Mouse (Mus musculus): ENCODE data around the gene Efcab2. TPM values are rescaled to one million over a fixed set of nuclear protein-coding genes. Genes with fewer than 3 reads are reported as not detected.
"Not testable (repeated sequence)": the region's sequence is repeated elsewhere in the genome, so short reads cannot be mapped to it uniquely, and the experiment has no call there.

Efcab2 gene
- polyA plus RNA-seq, 1 experiment: 0.49 TPM

DNA sequence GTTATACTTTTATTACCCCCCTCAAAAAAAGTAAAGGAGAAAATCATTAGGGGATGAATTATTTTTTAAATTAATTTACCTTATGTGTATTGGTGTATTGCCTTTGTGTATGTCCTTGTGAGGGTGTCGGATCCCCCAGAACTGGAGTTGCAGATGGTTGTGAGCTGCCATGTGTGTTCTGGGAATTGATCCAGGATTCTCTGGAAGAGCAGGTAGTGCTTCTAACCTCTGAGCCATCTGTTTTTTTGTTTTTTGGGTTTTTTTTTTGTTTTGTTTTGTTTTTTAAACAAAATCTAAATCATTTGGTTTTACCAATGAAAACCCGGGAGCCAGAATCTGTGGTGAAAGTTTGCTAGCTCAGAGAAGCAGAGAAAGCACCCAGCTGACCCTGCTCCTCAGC lies 1.8 kb downstream of the Efcab2 start:
- H3K4me3 ChIP-seq (ENCODE audit: control insufficient read depth, insufficient read depth, low read length): no peak overlapping the region

DNA sequence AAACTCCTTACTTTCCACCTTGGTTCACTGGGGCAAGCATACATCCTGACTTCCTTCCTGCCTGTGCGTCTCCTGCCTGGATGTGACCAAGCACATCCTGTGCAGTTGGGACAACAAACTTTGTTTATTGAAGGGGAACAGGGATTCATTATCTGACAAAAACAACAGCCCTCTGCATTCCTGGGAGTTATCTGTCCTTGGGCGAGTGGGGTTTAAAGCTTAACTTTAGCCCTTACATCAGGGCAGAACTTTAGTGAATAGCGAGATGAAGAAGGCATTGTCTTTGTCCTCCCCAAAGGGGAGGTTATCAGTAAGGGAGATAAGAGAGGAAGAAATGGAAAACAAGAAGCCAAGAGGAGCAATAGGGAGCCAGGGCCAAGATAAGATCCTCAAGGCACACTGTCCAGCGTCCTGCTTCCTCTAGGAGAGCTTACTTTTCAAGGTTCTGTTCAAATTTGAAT lies 3.0 kb downstream of the Efcab2 start:
- Histone ChIP-seq H3K27me3 (ENCODE audit: control insufficient read depth, insufficient read depth, low read length) (no peaks in the 10 kb centered on the region), H3K27ac (ENCODE audit: control insufficient read depth, insufficient read depth, low read length) (no peak overlapping the region), H3K36me3 (ENCODE audit: control insufficient read depth, insufficient read depth, low read length) (no peaks in the 10 kb centered on the region), H3K4me1 (replicated peaks; ENCODE audit: control insufficient read depth, insufficient read depth, low read length) (no peaks in the 10 kb centered on the region), H3K4me3 (ENCODE audit: control insufficient read depth, insufficient read depth, low read length) (no peak overlapping the region)
- WGBS: 88% methylated on average over 4 of the region's 4 CpGs
- no peak for DNase-seq
- TF ChIP-seq CTCF (IDR thresholded peaks at IDR 0.05; ENCODE audit: borderline replicate concordance, control insufficient read depth, extremely low read depth, insufficient read depth, low read length, poor library complexity): no peak
- no peak for TF ChIP-seq POLR2A (IDR thresholded peaks at IDR 0.05; ENCODE audit: control insufficient read depth, extremely low read depth, insufficient read depth, low read length, poor library complexity)

More for the DNA sequence above, 1.8 kb downstream of the Efcab2 start:
- no peak for TF ChIP-seq POLR2A (IDR thresholded peaks at IDR 0.05; ENCODE audit: control insufficient read depth, extremely low read depth, insufficient read depth, low read length, poor library complexity)
- no peak for DNase-seq
- H3K27me3 ChIP-seq (ENCODE audit: control insufficient read depth, insufficient read depth, low read length): no peaks in the 10 kb centered on the region
- H3K4me1 ChIP-seq (replicated peaks; ENCODE audit: control insufficient read depth, insufficient read depth, low read length): no peaks in the 10 kb centered on the region
- WGBS: 92% methylated on average over 2 of the region's 2 CpGs
- H3K36me3 ChIP-seq (ENCODE audit: control insufficient read depth, insufficient read depth, low read length): no peaks in the 10 kb centered on the region
- no peak overlapping the region for H3K27ac ChIP-seq (ENCODE audit: control insufficient read depth, insufficient read depth, low read length)

DNA sequence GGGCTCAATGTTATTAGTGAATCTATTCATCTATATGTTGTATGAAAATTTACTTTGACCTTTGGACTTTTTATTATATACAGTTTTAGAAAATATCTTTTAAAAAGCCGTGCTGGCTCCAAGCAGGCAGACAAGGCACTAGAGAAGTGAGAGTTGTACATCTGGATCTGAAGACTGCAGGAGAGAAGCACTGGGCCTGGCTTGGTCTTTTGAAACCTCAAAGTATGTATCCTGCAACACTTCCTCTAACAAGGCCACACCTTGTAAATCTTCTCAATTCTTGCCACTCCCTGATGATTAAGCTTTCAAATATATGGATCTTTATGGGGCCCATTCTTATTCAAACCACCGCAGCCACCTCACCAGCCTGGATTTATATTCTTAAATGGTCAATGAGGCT lies 7.5 kb downstream of the Efcab2 start:
- 96% methylated on average over 2 of the region's 2 CpGs for WGBS
- H3K27me3 ChIP-seq (ENCODE audit: control insufficient read depth, insufficient read depth, low read length): not testable (repeated sequence)

DNA sequence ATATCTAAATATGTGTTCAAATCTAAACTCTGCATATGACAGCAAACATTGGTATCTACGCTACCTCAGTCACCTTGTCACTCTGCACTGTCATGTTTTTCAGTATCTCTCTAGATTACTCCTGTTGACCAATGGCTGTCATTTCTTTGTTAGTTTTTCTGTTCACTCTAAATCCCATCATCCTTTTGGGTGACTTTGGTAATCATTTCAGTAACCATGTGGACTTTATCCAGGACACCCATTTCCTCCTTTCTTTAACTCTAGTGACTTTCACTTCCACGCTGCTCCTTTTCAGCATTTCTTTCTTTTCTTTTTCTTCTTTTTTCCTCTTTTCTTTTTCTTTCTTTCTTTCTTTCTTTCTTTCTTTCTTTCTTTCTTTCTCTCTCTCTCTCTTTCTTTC lies 13.7 kb downstream of the Efcab2 start:
- WGBS: 99% methylated on average over 2 of the region's 2 CpGs
- no peak for TF ChIP-seq CTCF (IDR thresholded peaks at IDR 0.05; ENCODE audit: borderline replicate concordance, control insufficient read depth, extremely low read depth, insufficient read depth, low read length, poor library complexity)
- TF ChIP-seq POLR2A (IDR thresholded peaks at IDR 0.05; ENCODE audit: control insufficient read depth, extremely low read depth, insufficient read depth, low read length, poor library complexity): no peak

More for the DNA sequence above, 7.5 kb downstream of the Efcab2 start:
- not testable (repeated sequence) for H3K4me1 ChIP-seq (replicated peaks; ENCODE audit: control insufficient read depth, insufficient read depth, low read length); H3K36me3 ChIP-seq (ENCODE audit: control insufficient read depth, insufficient read depth, low read length); H3K27ac ChIP-seq (ENCODE audit: control insufficient read depth, insufficient read depth, low read length); H3K4me3 ChIP-seq (ENCODE audit: control insufficient read depth, insufficient read depth, low read length); DNase-seq

DNA sequence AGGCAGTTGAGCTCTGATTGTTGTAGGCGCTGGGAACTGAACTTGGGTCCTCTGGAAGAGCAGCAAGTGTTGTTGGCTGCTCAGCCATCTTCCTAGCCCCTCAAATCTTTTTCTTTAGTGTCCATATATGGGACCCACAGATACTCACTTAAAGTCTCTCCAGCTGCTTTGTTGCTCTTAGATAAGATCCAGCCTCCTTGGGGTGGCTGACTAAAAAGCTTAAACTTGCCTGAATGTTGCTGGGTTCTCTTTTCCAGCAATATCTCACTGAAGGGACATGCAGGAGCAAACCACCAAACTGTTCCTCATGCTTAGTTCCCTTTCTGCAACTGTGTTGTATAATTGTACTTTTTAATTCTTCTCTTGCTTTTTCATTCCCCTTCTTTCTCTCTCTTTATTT lies 17.8 kb downstream of the Efcab2 start:
- WGBS: 93% methylated on average over 1 of the region's 1 CpGs
- TF ChIP-seq POLR2A (IDR thresholded peaks at IDR 0.05; ENCODE audit: control insufficient read depth, extremely low read depth, insufficient read depth, low read length, poor library complexity): no peak
- TF ChIP-seq CTCF (IDR thresholded peaks at IDR 0.05; ENCODE audit: borderline replicate concordance, control insufficient read depth, extremely low read depth, insufficient read depth, low read length, poor library complexity): no peak

More for the DNA sequence above, 13.7 kb downstream of the Efcab2 start:
- no peaks in the 10 kb centered on the region for H3K27me3 ChIP-seq (ENCODE audit: control insufficient read depth, insufficient read depth, low read length)
- DNase-seq: no peak
- no peaks in the 10 kb centered on the region for H3K4me1 ChIP-seq (replicated peaks; ENCODE audit: control insufficient read depth, insufficient read depth, low read length)
- no peaks in the 10 kb centered on the region for H3K36me3 ChIP-seq (ENCODE audit: control insufficient read depth, insufficient read depth, low read length)
- H3K4me3 ChIP-seq (ENCODE audit: control insufficient read depth, insufficient read depth, low read length): no peak overlapping the region
- H3K27ac ChIP-seq (ENCODE audit: control insufficient read depth, insufficient read depth, low read length): no peak overlapping the region

DNA sequence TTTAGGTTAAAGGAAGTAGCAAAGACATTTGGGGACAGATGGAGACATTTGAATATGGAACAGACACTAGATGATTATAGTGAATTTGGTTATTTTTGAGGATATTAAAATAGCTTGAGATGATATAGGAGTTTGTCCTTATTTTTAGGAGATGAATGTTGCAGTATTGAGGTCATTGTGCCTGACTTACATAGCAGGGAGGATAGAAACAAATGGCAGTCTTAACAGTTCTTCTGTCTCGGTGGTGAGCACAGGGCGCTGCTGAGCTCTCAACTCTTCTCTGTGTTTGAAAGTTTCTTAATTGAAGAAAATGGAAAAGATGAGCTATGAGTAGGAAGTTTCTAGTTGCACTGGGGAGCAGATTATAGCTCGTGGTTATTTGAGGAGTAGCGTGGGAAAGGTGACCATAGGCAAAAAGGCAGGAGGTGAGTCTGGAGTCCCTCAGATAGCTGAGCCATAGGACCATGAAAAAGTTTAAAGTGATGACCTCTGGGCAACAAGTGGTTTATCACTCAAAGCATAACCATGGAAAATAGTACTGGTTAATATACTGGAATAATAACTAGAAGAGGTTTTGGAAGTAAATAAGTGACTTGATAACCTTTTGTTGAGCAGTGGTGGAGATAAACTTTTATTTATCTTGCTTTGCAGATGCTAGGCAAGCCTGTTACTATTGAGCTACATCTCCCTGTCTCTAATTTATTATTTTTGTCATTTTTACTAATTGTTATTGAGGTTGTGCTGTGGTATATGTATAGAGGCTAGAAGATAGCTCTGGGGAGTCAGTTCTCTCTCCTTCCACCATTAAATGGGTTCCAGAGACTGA lies 25.9 kb downstream of the Efcab2 start:
- Histone ChIP-seq H3K36me3 (ENCODE audit: control insufficient read depth, insufficient read depth, low read length) (no peaks in the 10 kb centered on the region), H3K27me3 (ENCODE audit: control insufficient read depth, insufficient read depth, low read length) (no peaks in the 10 kb centered on the region), H3K4me3 (ENCODE audit: control insufficient read depth, insufficient read depth, low read length) (no peak overlapping the region), H3K4me1 (replicated peaks; ENCODE audit: control insufficient read depth, insufficient read depth, low read length) (no peaks in the 10 kb centered on the region), H3K27ac (ENCODE audit: control insufficient read depth, insufficient read depth, low read length) (no peak overlapping the region)
- 94% methylated on average over 4 of the region's 4 CpGs for WGBS
- DNase-seq: no peak
- no peak for TF ChIP-seq POLR2A (IDR thresholded peaks at IDR 0.05; ENCODE audit: control insufficient read depth, extremely low read depth, insufficient read depth, low read length, poor library complexity)

More for the DNA sequence above, 17.8 kb downstream of the Efcab2 start:
- H3K27ac ChIP-seq (ENCODE audit: control insufficient read depth, insufficient read depth, low read length): no peak overlapping the region
- no peaks in the 10 kb centered on the region for H3K4me1 ChIP-seq (replicated peaks; ENCODE audit: control insufficient read depth, insufficient read depth, low read length)
- DNase-seq: no peak
- no peak overlapping the region for H3K4me3 ChIP-seq (ENCODE audit: control insufficient read depth, insufficient read depth, low read length)
- H3K27me3 ChIP-seq (ENCODE audit: control insufficient read depth, insufficient read depth, low read length): no peaks in the 10 kb centered on the region
- no peaks in the 10 kb centered on the region for H3K36me3 ChIP-seq (ENCODE audit: control insufficient read depth, insufficient read depth, low read length)

DNA sequence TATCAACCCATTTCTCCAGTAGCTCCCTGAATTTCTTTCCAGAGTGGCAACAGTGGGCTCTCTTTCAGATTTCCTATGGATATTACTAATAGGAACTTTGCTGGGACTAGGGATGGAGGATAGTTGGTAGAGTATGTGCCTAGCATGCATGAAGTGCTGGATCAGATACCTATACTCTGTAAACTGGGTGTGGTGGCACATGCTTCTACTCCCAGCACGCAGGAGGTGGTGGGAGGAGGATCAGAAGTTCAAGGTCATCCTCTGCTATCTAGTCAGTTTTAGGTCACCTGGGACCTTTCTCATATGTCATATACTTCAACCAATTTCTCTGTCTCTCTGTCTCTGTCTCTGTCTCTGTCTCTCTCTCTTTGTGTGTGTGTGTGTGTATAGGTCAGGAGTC lies 27.7 kb downstream of the Efcab2 start:
- H3K4me3 ChIP-seq (ENCODE audit: control insufficient read depth, insufficient read depth, low read length): no peak overlapping the region
- no peak for DNase-seq
- H3K27ac ChIP-seq (ENCODE audit: control insufficient read depth, insufficient read depth, low read length): no peak overlapping the region
- WGBS: 84% methylated on average over 1 of the region's 1 CpGs
- no peaks in the 10 kb centered on the region for H3K27me3 ChIP-seq (ENCODE audit: control insufficient read depth, insufficient read depth, low read length)
- no peaks in the 10 kb centered on the region for H3K4me1 ChIP-seq (replicated peaks; ENCODE audit: control insufficient read depth, insufficient read depth, low read length)
- TF ChIP-seq POLR2A (IDR thresholded peaks at IDR 0.05; ENCODE audit: control insufficient read depth, extremely low read depth, insufficient read depth, low read length, poor library complexity) (no peak), CTCF (IDR thresholded peaks at IDR 0.05; ENCODE audit: borderline replicate concordance, control insufficient read depth, extremely low read depth, insufficient read depth, low read length, poor library complexity) (no peak)
- H3K36me3 ChIP-seq (ENCODE audit: control insufficient read depth, insufficient read depth, low read length): no peaks in the 10 kb centered on the region
